Comparison of ENCODE assay signal across 8 mouse cellular contexts in genomic region chr6:144181083-144181866, GRCm38 (mm10).
DNase-seq lines count a peak whose midpoint lies in the region; ATAC-seq and TF ChIP-seq lines count a peak whose summit lies in the region.

No protein-coding gene starts in this region.

- intact Hi-C loops in gastrocnemius, adult 2 months (cut with DNase I), result no loop called here

- peak overlapping the region; percentile 36 for H3K4me2 ChIP-seq in heart, embryonic 14.5 days (ENCODE audit: low read length)
- H3K4me2 ChIP-seq in neural tube, embryonic 12.5 days (replicated peaks), result peak overlapping the region; percentile 30

- H3K4me1 ChIP-seq in heart, embryonic 14.5 days (ENCODE audit: control insufficient read depth in 2 of 2, insufficient read depth in 2 of 2, low read length in 2 of 2), result no peaks in the 10 kb centered on the region
- peaks cover 3% of the 10 kb centered on the region; the same call in 1 of the 2 replicates for H3K4me1 ChIP-seq in neural tube, embryonic 12.5 days

- peak overlapping the region; percentile 70 for H3K4me3 ChIP-seq in gastrocnemius, adult 2 months
- peak overlapping the region; percentile 20 to 36 for H3K4me3 ChIP-seq in heart, embryonic 14.5 days (ENCODE audit: control insufficient read depth in 1 of 2, insufficient read depth in 1 of 2, low read depth in 1 of 2, low read length in 2 of 2)
- no peak overlapping the region for H3K4me3 ChIP-seq in neural tube, embryonic 12.5 days

- no peaks in the 10 kb centered on the region for H3K9me3 ChIP-seq in heart, embryonic 14.5 days (ENCODE audit: control insufficient read depth, low read length)
- no peaks in the 10 kb centered on the region for H3K9me3 ChIP-seq in neural tube, embryonic 12.5 days

- peak; percentile 22 for DNase-seq in gastrocnemius, adult 2 months
- DNase-seq in gastrocnemius, postnatal 25 days, result no peak
- peak; percentile 26 to 43 for DNase-seq in cerebellum, postnatal 36 days
- DNase-seq in kidney, postnatal 4 days, result peak; percentile 30 to 43
- no peak for DNase-seq in adipocyte (ENCODE audit: low spot score)
- no peak for DNase-seq in adrenal gland, postnatal 14 days

- peak overlapping the region; percentile 79 for H3K27ac ChIP-seq in gastrocnemius, adult 2 months
- H3K27ac ChIP-seq in heart, embryonic 14.5 days (replicated peaks in 1 of 2; ENCODE audit: control insufficient read depth in 1 of 2, insufficient read depth in 1 of 2, low read depth in 2 of 2, low read length in 2 of 2), result peak overlapping the region; percentile 42 to 66
- no peak overlapping the region; the same call in 1 of the 2 replicates for H3K27ac ChIP-seq in neural tube, embryonic 12.5 days

- WGBS in heart, embryonic 14.5 days, result 58% methylated on average over 12 of the region's 12 CpGs
- 50% methylated on average over 12 of the region's 12 CpGs for WGBS in neural tube, embryonic 12.5 days

- no peak for TF ChIP-seq CTCF in gastrocnemius, adult 2 months (IDR thresholded peaks at IDR 0.05)

- no peaks in the 10 kb centered on the region for H3K36me3 ChIP-seq in heart, embryonic 14.5 days (ENCODE audit: control insufficient read depth, insufficient read depth, low read length)
- H3K36me3 ChIP-seq in neural tube, embryonic 12.5 days, result no peaks in the 10 kb centered on the region

- no peaks in the 10 kb centered on the region for H3K27me3 ChIP-seq in heart, embryonic 14.5 days (ENCODE audit: control insufficient read depth, insufficient read depth, low read length)
- H3K27me3 ChIP-seq in neural tube, embryonic 12.5 days (replicated peaks), result no peaks in the 10 kb centered on the region

- no peak for ATAC-seq in heart, embryonic 14.5 days (ENCODE audit: insufficient number of reproducible peaks, insufficient read depth, low FRiP score, low read depth)
- no peak for ATAC-seq in neural tube, embryonic 12.5 days (ENCODE audit: low FRiP score, low read depth)

- peak overlapping the region; percentile 32 for H3K9ac ChIP-seq in heart, embryonic 14.5 days (ENCODE audit: low read length)
- H3K9ac ChIP-seq in neural tube, embryonic 12.5 days, result no peak overlapping the region

Comparison
In these comparisons a context has a peak if more than half of its experiments do, and no peak if none do; other contexts are left out.
1. DNase-seq: peak in gastrocnemius, adult 2 months (single experiment), cerebellum, postnatal 36 days (2 of 2) and kidney, postnatal 4 days (2 of 2); none in gastrocnemius, postnatal 25 days (single experiment), adipocyte (single experiment) and adrenal gland, postnatal 14 days (single experiment).